Mouse (Mus musculus) hindbrain, embryonic 10.5 days (tissue): Measurements from ENCODE around the gene Ppp2r2c. TPM values are rescaled to one million over a fixed set of nuclear protein-coding genes. Genes with fewer than 3 reads are reported as not detected.
"Not testable (repeated sequence)": the region's sequence is repeated elsewhere in the genome, so short reads cannot be mapped to it uniquely, and the experiment has no call there.

Experiments
- DNase-seq: peaks from one replicate; pipeline ENCODE4 v3.0.0-alpha.2; 2017; ENCODE audit warnings: low spot score
- H3K27ac ChIP-seq: fragments of 300-500 bp; sonication (generic); 2 replicates; pipeline ENCODE4 v1.5.1; 2016; ENCODE audit warnings: mild to moderate bottlenecking, moderate library complexity
- H3K27me3 ChIP-seq: fragments of 300-500 bp; sonication (generic); 2 replicates; pipeline ENCODE4 v1.6.1; 2016; ENCODE audit warnings: mild to moderate bottlenecking; ENCODE audit not compliant: poor library complexity, insufficient read depth, severe bottlenecking
- H3K36me3 ChIP-seq: fragments of 300-500 bp; sonication (generic); 2 replicates; pipeline ENCODE4 v1.6.1; 2016; ENCODE audit warnings: mild to moderate bottlenecking, moderate library complexity
- H3K4me1 ChIP-seq: fragments of 300-500 bp; sonication (generic); replicated peaks from 2 replicates; pipeline ENCODE4 v1.6.1; 2016; ENCODE audit warnings: mild to moderate bottlenecking
- H3K4me3 ChIP-seq: fragments of 300-500 bp; sonication (generic); 2 replicates; pipeline ENCODE4 v1.5.1; 2016; ENCODE audit warnings: mild to moderate bottlenecking, moderate library complexity
- H3K9me3 ChIP-seq: fragments of 300-500 bp; sonication (generic); 2 replicates; pipeline ENCODE4 v1.6.1; 2016; ENCODE audit warnings: mild to moderate bottlenecking, moderate library complexity
- WGBS: fragments of 180-500 bp; shearing (Covaris S2); methylation state at CpG from one replicate; pipeline ENCODE4 v1.1.7; 2016; 5-methylcytosine and 5-hydroxymethylcytosine counted together
- polyA plus RNA-seq: library from polyadenylated mRNA; unstranded; fragments of >200 nt; fragmentation: Nextera tagmentation; extraction: Ambion mirVana; gene quantifications from 2 replicates; pipeline ENCODE4 v1.2.1, GENCODE M21; 2016

The Ppp2r2c gene
- polyA plus RNA-seq, 1 experiment from 2014 or later: 1.1 TPM

DNA sequence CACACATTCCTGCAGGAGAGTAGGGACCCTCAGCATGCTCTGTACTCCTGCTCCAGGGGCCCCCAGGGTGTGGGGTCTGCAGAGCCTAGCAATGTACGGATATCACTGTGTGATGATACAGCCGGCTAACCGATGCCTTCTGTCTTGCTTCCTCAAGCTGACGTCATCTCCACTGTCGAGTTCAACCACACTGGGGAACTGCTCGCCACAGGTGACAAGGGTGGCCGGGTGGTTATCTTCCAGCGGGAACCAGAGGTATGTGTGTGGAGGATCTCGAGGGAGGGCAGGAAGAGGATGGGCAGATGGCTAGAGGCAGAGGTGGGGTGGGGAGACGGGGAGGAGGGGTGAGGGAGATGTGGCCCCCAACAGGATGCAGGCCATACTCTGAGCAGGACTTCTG, 54.5 kb downstream of the Ppp2r2c start:
- no peak for DNase-seq
- 73% methylated on average over 10 of the region's 10 CpGs for WGBS
- H3K4me1 ChIP-seq: peaks cover 21% of the 10 kb centered on the region
- H3K27me3 ChIP-seq: no peaks in the 10 kb centered on the region; the same call in 1 of the 2 replicates
- no peaks in the 10 kb centered on the region for H3K36me3 ChIP-seq
- no peak overlapping the region for H3K27ac ChIP-seq
- no peaks in the 10 kb centered on the region for H3K9me3 ChIP-seq
- H3K4me3 ChIP-seq: no peak overlapping the region

DNA sequence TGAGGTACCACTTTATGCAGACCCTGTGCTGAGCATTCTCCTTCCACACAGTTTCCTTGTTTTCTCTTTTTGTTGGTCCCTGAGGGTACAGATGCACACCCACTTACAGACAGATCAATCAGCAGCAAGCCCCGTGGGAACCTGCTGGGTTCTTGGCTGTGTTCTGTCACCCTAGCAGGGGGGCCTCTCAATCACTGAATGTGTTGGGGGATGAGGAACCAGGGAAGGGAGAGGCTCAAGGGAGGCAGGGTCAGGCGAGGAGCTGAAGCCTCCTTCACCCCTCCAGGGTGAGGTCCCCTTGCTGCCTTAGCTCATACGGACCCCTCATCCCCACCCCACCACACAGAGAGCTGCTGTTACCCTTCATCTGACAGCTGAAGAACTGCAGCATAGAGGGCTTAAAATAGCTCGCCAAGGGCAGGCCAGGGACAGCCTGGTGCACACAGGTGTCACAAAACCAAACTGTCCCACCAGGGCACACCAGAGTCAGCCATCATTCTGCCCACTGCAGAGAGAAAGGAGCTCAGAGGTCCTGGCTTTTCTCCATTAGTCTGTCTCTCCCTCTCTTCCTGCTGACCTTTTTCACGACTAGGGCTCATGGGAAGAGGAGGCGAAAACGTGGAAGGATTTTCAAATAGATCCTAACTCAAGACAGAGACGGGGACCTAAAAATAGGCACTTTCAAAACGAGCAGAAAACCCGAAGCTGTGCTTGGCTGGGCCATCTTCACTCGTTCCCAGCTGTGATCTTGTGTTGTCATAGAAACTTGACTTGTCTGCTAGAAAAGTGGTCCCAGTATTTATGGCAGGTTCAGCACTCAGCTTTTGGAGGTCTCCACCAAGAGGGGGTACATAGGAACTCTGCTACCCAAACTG, 55.8 kb downstream of the Ppp2r2c start:
- H3K36me3 ChIP-seq: no peaks in the 10 kb centered on the region
- H3K4me1 ChIP-seq: peaks cover 9% of the 10 kb centered on the region
- 58% methylated on average over 11 of the region's 11 CpGs for WGBS
- no peaks in the 10 kb centered on the region for H3K9me3 ChIP-seq
- no peak overlapping the region for H3K27ac ChIP-seq
- no peak for DNase-seq
- H3K27me3 ChIP-seq: no peaks in the 10 kb centered on the region
- no peak overlapping the region for H3K4me3 ChIP-seq

DNA sequence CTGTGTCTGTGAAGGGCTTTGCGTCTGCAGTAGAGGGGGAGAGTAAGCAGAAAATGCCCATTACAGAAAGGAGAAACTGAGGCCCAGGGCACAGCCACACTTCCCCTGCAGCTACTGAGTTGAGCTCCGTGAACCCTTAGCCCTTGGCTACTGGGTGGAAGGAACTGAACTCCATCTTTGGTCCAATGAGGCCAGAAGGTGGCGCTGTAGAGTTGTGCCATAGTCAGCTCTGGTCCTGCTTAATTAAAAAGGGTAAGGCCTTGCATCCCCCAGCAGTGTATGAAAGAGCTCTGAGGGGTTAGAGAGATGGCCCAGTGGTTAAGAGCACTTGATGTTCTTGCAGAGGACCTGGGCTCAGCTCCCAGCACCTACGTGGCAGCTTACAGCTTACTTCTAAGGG, 60.4 kb downstream of the Ppp2r2c start:
- DNase-seq: peak; percentile 20
- H3K4me3 ChIP-seq: no peak overlapping the region
- 56% methylated on average over 4 of the region's 4 CpGs for WGBS
- H3K9me3 ChIP-seq: no peaks in the 10 kb centered on the region
- no peaks in the 10 kb centered on the region for H3K36me3 ChIP-seq
- H3K27me3 ChIP-seq: no peaks in the 10 kb centered on the region
- H3K27ac ChIP-seq: no peak overlapping the region
- 0 out of 2 replicates have a peak, but pooled peaks cover 8% of the 10 kb centered on the region for H3K4me1 ChIP-seq

DNA sequence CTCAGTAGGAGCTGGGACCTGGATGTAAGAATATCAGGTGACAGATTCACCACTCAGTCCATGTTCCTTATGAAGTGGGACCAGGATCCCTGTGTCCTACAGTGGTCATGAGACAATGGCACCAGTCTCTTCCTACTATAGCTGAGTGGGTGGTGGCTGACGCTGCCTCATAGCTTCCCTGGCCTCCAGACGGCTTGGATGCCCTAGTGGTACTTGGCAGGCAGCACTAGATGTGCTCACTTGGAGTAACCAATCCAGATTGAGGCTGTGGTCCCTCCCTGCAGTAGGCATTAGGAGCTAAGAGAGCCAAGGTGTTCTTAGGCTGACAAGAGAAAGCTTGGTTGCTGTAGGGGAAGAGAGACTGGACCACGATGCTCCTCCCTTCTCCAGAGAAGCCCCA, 61.1 kb downstream of the Ppp2r2c start:
- peaks cover 10% of the 10 kb centered on the region; the same call in 1 of the 2 replicates for H3K4me1 ChIP-seq

DNA sequence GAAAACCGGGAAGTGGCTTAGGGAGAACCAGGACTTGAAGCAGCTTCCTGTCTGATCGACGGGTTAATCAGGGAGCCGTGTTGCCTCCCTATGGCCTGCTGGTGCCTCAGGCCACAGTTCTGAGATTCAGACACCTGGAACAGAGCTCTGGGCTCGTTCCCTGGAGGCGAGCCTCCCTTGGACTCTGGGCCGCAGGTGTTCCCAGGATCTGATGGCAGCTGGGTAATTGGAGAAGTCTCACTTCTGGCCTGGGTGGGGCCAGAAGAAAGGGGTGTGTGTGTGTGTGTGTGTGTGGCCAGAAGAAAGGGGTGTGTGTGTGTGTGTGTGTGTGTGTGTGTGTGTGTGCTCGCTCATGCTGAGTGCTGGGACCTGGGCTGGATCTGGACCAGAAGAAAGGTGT, 65.1 kb downstream of the Ppp2r2c start:
- no peak for DNase-seq
- Histone ChIP-seq H3K27me3 (no peaks in the 10 kb centered on the region), H3K36me3 (no peaks in the 10 kb centered on the region), H3K4me1 (peaks cover 33% of the 10 kb centered on the region), H3K9me3 (no peaks in the 10 kb centered on the region), H3K27ac (no peak overlapping the region), H3K4me3 (no peak overlapping the region)
- 68% methylated on average over 8 of the region's 8 CpGs for WGBS

More for the DNA sequence above, 61.1 kb downstream of the Ppp2r2c start:
- WGBS: 73% methylated on average over 3 of the region's 3 CpGs
- no peaks in the 10 kb centered on the region for H3K9me3 ChIP-seq
- H3K27ac ChIP-seq: no peak overlapping the region
- no peak for DNase-seq
- no peaks in the 10 kb centered on the region for H3K36me3 ChIP-seq
- no peaks in the 10 kb centered on the region for H3K27me3 ChIP-seq
- H3K4me3 ChIP-seq: no peak overlapping the region

DNA sequence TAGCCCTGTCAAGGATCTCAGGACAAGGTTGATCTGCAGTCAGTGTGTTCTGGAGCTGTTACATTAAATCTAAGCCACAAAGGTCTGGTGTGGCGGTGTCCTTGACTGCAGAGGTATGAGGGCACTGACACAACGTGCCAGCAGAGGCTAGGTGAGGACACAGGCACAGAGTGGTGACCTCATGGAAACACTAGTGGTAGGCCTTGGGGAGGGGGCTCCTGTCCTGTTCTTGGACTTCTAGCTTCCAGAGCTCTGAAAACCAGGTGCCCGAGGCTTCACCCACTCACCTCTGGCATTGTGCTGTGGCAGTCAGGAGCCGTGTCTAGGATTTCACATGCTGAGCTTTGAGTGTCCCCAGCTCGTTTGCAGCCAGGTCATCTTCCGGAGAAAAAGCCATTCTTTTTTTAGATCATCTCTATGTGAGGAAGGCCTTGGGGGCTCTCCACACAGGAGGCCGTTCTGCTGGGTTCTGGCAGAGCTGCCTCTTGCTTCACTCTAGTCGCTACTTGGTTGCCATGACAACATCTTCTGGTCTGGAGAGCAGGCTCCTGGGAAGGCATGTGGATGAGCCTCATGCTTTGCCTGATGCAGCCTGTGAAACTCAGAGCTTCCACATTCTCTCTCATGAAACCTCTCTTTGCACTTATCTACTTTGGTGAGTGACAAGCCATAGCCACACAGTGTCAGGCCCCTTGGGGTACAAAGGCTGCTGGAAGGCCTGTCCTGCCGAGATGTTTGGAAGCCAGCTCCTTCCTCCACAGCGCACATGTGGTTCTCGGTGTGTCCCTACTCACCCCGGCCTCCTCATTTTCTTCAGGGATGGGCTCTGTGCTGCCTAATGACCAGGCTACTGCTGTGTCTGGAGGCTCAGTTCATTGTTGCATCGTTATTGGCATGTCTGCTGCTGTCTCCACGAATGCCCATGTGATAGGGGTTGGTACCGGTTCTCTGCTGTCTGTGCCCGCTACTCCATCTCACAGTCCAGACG, 67.5 kb downstream of the Ppp2r2c start:
- Histone ChIP-seq H3K4me3 (no peak overlapping the region), H3K27ac (0 out of 2 replicates have a peak overlapping the region, but pooled peaks have one; percentile 16)
- 61% methylated on average over 17 of the region's 17 CpGs for WGBS

DNA sequence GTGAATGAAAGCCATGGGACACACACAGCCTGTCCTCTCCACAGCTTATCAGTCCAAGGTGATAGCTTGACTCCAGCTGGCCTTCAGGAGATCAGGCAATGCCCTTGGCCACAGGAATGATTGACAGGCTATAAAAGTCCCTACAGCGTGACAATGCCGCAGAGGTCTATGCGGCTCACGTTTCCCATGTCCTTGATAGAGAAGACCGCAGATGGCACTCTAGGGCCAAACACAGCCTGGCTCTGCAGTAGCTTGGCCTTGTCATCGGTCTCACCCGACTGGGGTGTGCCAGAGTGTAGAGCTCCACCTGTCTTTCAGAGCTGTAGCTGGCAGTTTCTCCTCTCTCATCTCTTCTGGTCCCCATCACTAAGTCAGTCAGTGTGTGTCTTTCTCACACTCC, 68.2 kb downstream of the Ppp2r2c start:
- Histone ChIP-seq H3K4me1 (peaks cover 33% of the 10 kb centered on the region), H3K36me3 (no peaks in the 10 kb centered on the region), H3K27me3 (no peaks in the 10 kb centered on the region), H3K4me3 (no peak overlapping the region), H3K9me3 (no peaks in the 10 kb centered on the region), H3K27ac (no peak overlapping the region)
- whole genome bisulfite sequencing: 82% methylated on average over 7 of the region's 7 CpGs
- DNase-seq: no peak

More for the DNA sequence above, 67.5 kb downstream of the Ppp2r2c start:
- Histone ChIP-seq H3K9me3 (no peaks in the 10 kb centered on the region), H3K4me1 (peaks cover 33% of the 10 kb centered on the region), H3K27me3 (no peaks in the 10 kb centered on the region), H3K36me3 (no peaks in the 10 kb centered on the region)
- DNase-seq: no peak

DNA sequence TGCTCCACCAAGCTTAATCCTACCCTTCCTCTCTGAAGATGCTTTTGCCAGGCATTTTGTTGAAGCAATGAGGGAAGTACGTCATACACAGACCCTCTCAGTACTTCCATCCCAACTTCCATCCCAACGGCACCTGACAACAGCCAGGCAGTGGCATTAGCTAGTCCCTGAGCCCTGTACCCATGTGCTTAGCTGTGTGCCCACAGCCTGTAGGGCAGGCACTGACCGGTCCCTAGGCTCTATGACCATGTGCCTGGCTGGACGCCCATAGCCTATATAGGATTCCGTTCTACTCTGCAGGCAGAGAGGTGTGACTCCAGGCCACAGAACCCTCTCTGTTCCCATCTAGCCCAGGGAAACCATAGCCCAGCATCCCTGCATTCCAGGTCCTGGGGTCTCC, 69.7 kb downstream of the Ppp2r2c start:
- Histone ChIP-seq H3K4me3 (no peak overlapping the region), H3K36me3 (no peaks in the 10 kb centered on the region), H3K27ac (no peak overlapping the region), H3K4me1 (peaks cover 30% of the 10 kb centered on the region), H3K9me3 (no peaks in the 10 kb centered on the region), H3K27me3 (no peaks in the 10 kb centered on the region)
- no peak for DNase-seq
- WGBS: 91% methylated on average over 5 of the region's 5 CpGs

DNA sequence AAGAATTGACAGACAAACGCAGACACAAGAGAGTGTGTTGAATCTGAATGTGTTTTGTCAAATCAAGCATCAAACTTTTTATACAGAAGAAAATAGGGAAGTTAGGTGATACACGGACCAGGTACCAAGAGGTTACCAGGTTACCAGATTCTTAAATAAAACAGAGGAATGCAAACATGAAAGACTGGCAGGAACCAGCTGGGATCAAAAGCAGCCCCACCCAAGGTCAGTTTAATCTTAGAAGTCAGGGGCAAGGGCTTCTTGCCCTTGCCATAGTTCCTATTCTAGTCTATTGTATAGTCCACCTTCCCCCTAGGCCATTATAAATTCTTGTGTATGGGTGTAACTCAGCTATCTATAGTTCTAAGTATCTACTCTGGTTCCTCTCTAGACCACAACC, 70.7 kb downstream of the Ppp2r2c start:
- WGBS: 81% methylated on average over 2 of the region's 2 CpGs

DNA sequence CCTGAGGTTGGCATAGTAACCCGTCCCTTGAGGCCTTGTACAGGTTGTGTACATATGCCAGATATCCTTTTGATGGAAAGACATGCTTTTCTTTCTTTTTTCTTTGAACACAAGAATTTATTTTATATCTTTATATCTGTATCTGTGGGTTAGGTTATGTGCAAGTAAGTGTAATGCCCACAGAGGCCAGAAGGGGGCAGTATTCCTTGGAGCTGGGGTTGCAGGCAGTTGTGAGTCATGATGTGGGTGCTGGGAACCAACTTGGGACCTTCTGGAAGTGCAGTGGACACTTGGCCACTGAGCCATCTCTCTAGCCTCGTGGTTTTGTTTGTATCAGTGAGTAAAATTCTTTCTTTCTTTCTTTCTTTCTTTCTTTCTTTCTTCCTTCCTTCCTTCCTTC, 74.1 kb downstream of the Ppp2r2c start:
- Histone ChIP-seq H3K4me3 (no peak overlapping the region), H3K27me3 (no peaks in the 10 kb centered on the region), H3K9me3 (no peaks in the 10 kb centered on the region), H3K36me3 (no peaks in the 10 kb centered on the region), H3K27ac (no peak overlapping the region), H3K4me1 (peaks cover 20% of the 10 kb centered on the region)
- no peak for DNase-seq
- WGBS: 90% methylated on average over 2 of the region's 2 CpGs

More for the DNA sequence above, 70.7 kb downstream of the Ppp2r2c start:
- not testable (repeated sequence) for H3K9me3 ChIP-seq, H3K4me3 ChIP-seq, H3K27me3 ChIP-seq, DNase-seq, H3K36me3 ChIP-seq, H3K27ac ChIP-seq
- peaks cover 26% of the 10 kb centered on the region for H3K4me1 ChIP-seq

DNA sequence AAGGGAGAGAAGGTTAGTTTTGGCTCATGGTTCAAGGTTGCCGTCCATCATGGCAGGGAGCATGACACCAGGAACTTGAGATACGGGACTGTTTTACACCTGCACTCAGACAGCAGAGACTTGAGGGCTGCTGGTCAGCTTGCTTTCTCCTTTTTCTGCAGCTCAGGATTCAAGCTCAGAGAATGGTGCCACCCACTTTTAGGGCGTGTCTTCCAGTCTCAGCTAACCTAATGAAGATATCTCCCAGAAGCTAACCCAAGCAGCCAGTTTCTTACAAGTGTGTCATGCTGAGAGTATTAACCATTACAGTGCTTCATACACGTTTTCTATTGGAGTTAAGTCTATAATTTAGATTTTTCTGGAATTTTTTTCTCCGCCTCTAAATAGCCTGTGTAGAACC, 76.2 kb downstream of the Ppp2r2c start:
- no peak overlapping the region for H3K27ac ChIP-seq
- H3K4me3 ChIP-seq: no peak overlapping the region
- H3K36me3 ChIP-seq: no peaks in the 10 kb centered on the region
- H3K4me1 ChIP-seq: peaks cover 20% of the 10 kb centered on the region
- WGBS: 73% methylated on average over 5 of the region's 5 CpGs
- H3K9me3 ChIP-seq: no peaks in the 10 kb centered on the region
- DNase-seq: no peak
- 0 out of 2 replicates have a peak, but pooled peaks cover 4% of the 10 kb centered on the region for H3K27me3 ChIP-seq

DNA sequence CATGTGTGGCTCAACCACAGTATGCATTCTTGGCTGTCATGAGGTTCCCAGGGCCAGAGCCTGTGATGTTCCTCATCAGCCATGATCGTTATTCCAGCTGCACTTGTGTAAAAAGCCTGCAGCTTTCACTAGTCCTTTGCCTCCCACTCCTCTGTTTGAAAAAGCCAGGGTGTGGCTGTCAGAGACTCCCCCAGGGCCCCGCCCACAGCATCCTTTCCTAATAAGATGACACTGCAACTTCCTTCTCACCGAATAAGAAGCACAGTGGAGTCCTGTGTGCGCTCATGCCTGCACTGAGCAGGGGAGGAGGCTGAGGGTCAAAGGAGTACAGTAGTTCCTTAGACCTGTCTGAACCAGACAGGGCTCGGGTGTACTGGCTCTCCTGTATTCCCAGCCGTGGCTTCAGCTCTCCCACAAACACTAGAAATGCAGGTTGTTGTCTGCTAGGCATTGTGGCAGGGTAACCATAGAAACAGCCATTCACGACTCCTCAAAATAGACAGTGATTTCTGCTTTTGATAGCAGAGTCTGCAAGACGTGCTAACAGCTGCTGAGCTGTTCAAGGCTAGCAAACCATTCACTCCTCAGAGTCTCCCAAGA, 76.9 kb downstream of the Ppp2r2c start:
- no peaks in the 10 kb centered on the region for H3K9me3 ChIP-seq

More for the DNA sequence above, 76.9 kb downstream of the Ppp2r2c start:
- no peak for DNase-seq
- peak overlapping the region; percentile 4; the same call in 1 of the 2 replicates for H3K27ac ChIP-seq
- H3K4me1 ChIP-seq: peaks cover 20% of the 10 kb centered on the region
- 0 out of 2 replicates have a peak, but pooled peaks cover 8% of the 10 kb centered on the region for H3K27me3 ChIP-seq
- no peak overlapping the region for H3K4me3 ChIP-seq
- 44% methylated on average over 8 of the region's 8 CpGs for WGBS
- no peaks in the 10 kb centered on the region for H3K36me3 ChIP-seq
